Mouse (Mus musculus) heart, adult 2 months (tissue): ENCODE data around the gene Samd4.
A peak's percentile ranks its signal among the peaks of the same experiment; 100 is the strongest.

Source experiments
- CTCF ChIP-seq: fragments of 200-600 bp; IDR thresholded peaks from 2 replicates; pipeline ENCODE4 v1.8.1; 2022; ENCODE audit warnings: antibody characterized with exemption, mild to moderate bottlenecking, moderate library complexity
- EP300 ChIP-seq: fragments of 200-500 bp; IDR thresholded peaks from 2 replicates; pipeline ENCODE4 v1.6.1; 2011; ENCODE audit warnings: low read depth, low read length, control low read depth; ENCODE audit not compliant: insufficient read depth
- POLR2A ChIP-seq: fragments of 200-500 bp; IDR thresholded peaks from 2 replicates; pipeline ENCODE4 v1.6.1; 2011; ENCODE audit warnings: mild to moderate bottlenecking, low read depth, low read length, control low read depth; ENCODE audit not compliant: insufficient read depth

GRCm38 (mm10) chr14:47089153-47089552 is 206.5 kb downstream of the Samd4 start:
- TF ChIP-seq POLR2A (peak; percentile 52), EP300 (0 out of 2 replicates have a peak, but pooled peaks have one; percentile 22), CTCF (no peak)
